Mouse (Mus musculus) spleen, adult 12 weeks (tissue): ENCODE results near the gene Gga1.

Source experiments
- DNase-seq: peaks from one replicate; pipeline ENCODE4 v3.0.0; 2022; ENCODE audit warnings: low spot score

Gga1 gene

GRCm38 (mm10) chr15:78937963-78938362 is 61.0 kb downstream of the Gga1 start:
- DNase-seq, result no peak

GRCm38 (mm10) chr15:78940325-78940724 is 63.3 kb downstream of the Gga1 start:
- DNase-seq, result no peak

- peak; percentile 44 for DNase-seq
Measured at GRCm38 (mm10) chr15:78942663-78943062, 65.7 kb downstream of the Gga1 start.
